Mouse (Mus musculus) embryonic facial prominence, embryonic 14.5 days (tissue): ENCODE results near the gene Tnfaip2. TPM values are rescaled to one million over a fixed set of nuclear protein-coding genes. Genes with fewer than 3 reads are reported as not detected.

Experiments
- ATAC-seq: fragments of 200-750 bp; cut with Nextera tagmentation; 2 replicates; pipeline ENCODE4 v1.8.0; 2017; ENCODE audit warnings: low read depth, moderate number of reproducible peaks, moderate TSS enrichment
- DNase-seq: peaks from one replicate; pipeline ENCODE4 v3.0.0-alpha.2; 2015; ENCODE audit warnings: low spot score
- H3K27ac ChIP-seq: fragments of 300-500 bp; sonication (generic); replicated peaks from 2 replicates; pipeline ENCODE4 v1.5.1; 2014; ENCODE audit warnings: low read depth, mild to moderate bottlenecking, low read length, moderate library complexity
- H3K27me3 ChIP-seq: fragments of 300-500 bp; sonication (generic); replicated peaks from 2 replicates; pipeline ENCODE4 v1.6.1; 2014; ENCODE audit warnings: low read length; ENCODE audit not compliant: control insufficient read depth, insufficient read depth
- H3K36me3 ChIP-seq: fragments of 300-500 bp; sonication (generic); 2 replicates; pipeline ENCODE4 v1.6.1; 2014; ENCODE audit warnings: low read length, mixed read lengths; ENCODE audit not compliant: control insufficient read depth, insufficient read depth
- H3K4me1 ChIP-seq: fragments of 300-500 bp; sonication (generic); 2 replicates; pipeline ENCODE4 v1.6.1; 2014; ENCODE audit warnings: antibody characterized with exemption, low read length; ENCODE audit not compliant: control insufficient read depth, insufficient read depth
- H3K4me2 ChIP-seq: fragments of 300-500 bp; sonication (generic); 2 replicates; pipeline ENCODE4 v1.6.1; 2014; ENCODE audit warnings: low read depth, mild to moderate bottlenecking, low read length, moderate library complexity, mixed read lengths
- H3K4me3 ChIP-seq: fragments of 300-500 bp; sonication (generic); 2 replicates; pipeline ENCODE4 v1.5.1; 2014; ENCODE audit warnings: low read depth, mild to moderate bottlenecking, low read length
- H3K9ac ChIP-seq: fragments of 300-500 bp; sonication (generic); 2 replicates; pipeline ENCODE4 v1.6.1; 2014; ENCODE audit warnings: low read depth, mild to moderate bottlenecking, low read length, moderate library complexity, mixed read lengths
- H3K9me3 ChIP-seq: fragments of 300-500 bp; sonication (generic); 2 replicates; pipeline ENCODE4 v1.6.1; 2016; ENCODE audit warnings: low read length; ENCODE audit not compliant: control insufficient read depth
- WGBS: fragments of 180-500 bp; shearing (Covaris S2); extraction: QIAGEN DNeasy Blood & Tissue Kit; methylation state at CpG from one replicate; pipeline ENCODE4 v1.1.7; 2014; 5-methylcytosine and 5-hydroxymethylcytosine counted together
- polyA plus RNA-seq: library from polyadenylated mRNA; unstranded; fragments of >200 nt; fragmentation: Nextera tagmentation; extraction: Ambion mirVana; gene quantifications from 2 replicates; pipeline ENCODE4 v1.2.1, GENCODE M21; 2014

Tnfaip2 gene
- polyA plus RNA-seq, 1 experiment from 2014 or later = 11.7 TPM

- peak overlapping the region; percentile 57 for H3K4me2 ChIP-seq
- peak overlapping the region; percentile 28 for H3K4me3 ChIP-seq
- DNase-seq (peak; percentile 54), ATAC-seq (peak; percentile 24; the same call in 1 of the 2 replicates)
- H3K9ac ChIP-seq = peak overlapping the region; percentile 59
- no peaks in the 10 kb centered on the region for H3K36me3 ChIP-seq
- no peaks in the 10 kb centered on the region for H3K9me3 ChIP-seq
- 15% methylated on average over 12 of the region's 12 CpGs for WGBS
- peak overlapping the region; percentile 53 for H3K27ac ChIP-seq
- H3K4me1 ChIP-seq = peaks cover 22% of the 10 kb centered on the region
- H3K27me3 ChIP-seq = peaks cover 2% of the 10 kb centered on the region
These were observed 29.5 kb upstream of the Tnfaip2 start for GRCm38 (mm10) chr12:111412581-111413284.

GRCm38 (mm10) chr12:111413300-111413699 is 29.0 kb upstream of the Tnfaip2 start:
- Histone ChIP-seq H3K4me1 (peaks cover 27% of the 10 kb centered on the region), H3K4me3 (peak overlapping the region; percentile 28), H3K27ac (peak overlapping the region; percentile 53), H3K9ac (peak overlapping the region; percentile 59), H3K36me3 (no peaks in the 10 kb centered on the region), H3K27me3 (no peaks in the 10 kb centered on the region; the same call in none of the 2 replicates), H3K9me3 (no peaks in the 10 kb centered on the region), H3K4me2 (peak overlapping the region; percentile 57)
- DNase-seq (peak; percentile 92), ATAC-seq (peak; percentile 85)
- 0% methylated on average over 21 of the region's 21 CpGs for WGBS

- H3K36me3 ChIP-seq = no peaks in the 10 kb centered on the region
- H3K4me2 ChIP-seq = peak within 1 kb of the TSS; percentile 67
- H3K4me3 ChIP-seq = peak within 1 kb of the TSS; percentile 29
- no peaks in the 10 kb centered on the region for H3K9me3 ChIP-seq
- peak within 1 kb of the TSS; percentile 52 for H3K9ac ChIP-seq
- H3K27ac ChIP-seq = 0 out of 2 replicates have a peak within 1 kb of the TSS, but pooled peaks have one; percentile 18
- DNase-seq (peak; percentile 66), ATAC-seq (peak; percentile 63)
- peaks cover 10% of the 10 kb centered on the region for H3K27me3 ChIP-seq
- 3% methylated on average over 16 of the region's 17 CpGs for WGBS
- H3K4me1 ChIP-seq = peaks cover 26% of the 10 kb centered on the region
These were observed 25.1 kb upstream of the Tnfaip2 start, which contains the start of gene Exoc3l4 for GRCm38 (mm10) chr12:111416921-111417779. TSS of gene Exoc3l4 (plus strand) at chr12:111417017.

GRCm38 (mm10) chr12:111419918-111420317 is 22.4 kb upstream of the Tnfaip2 start:
- Histone ChIP-seq H3K9me3 (no peaks in the 10 kb centered on the region), H3K4me2 (no peak overlapping the region), H3K4me3 (no peak overlapping the region), H3K9ac (no peak overlapping the region), H3K27me3 (peaks cover 38% of the 10 kb centered on the region), H3K27ac (no peak overlapping the region), H3K4me1 (peaks cover 15% of the 10 kb centered on the region), H3K36me3 (no peaks in the 10 kb centered on the region)
- DNase-seq (no peak), ATAC-seq (no peak)
- 67% methylated on average over 5 of the region's 5 CpGs for WGBS

- no peak overlapping the region for H3K4me3 ChIP-seq
- H3K9me3 ChIP-seq = no peaks in the 10 kb centered on the region
- H3K4me2 ChIP-seq = no peak overlapping the region
- no peaks in the 10 kb centered on the region for H3K36me3 ChIP-seq
- DNase-seq (peak; percentile 74), ATAC-seq (peak; percentile 6; the same call in 1 of the 2 replicates)
- peaks cover 48% of the 10 kb centered on the region for H3K27me3 ChIP-seq
- H3K9ac ChIP-seq = no peak overlapping the region
- WGBS = 38% methylated on average over 7 of the region's 7 CpGs
- H3K27ac ChIP-seq = no peak overlapping the region; the same call in 1 of the 2 replicates
- peaks cover 19% of the 10 kb centered on the region for H3K4me1 ChIP-seq
These were observed 21.1 kb upstream of the Tnfaip2 start for GRCm38 (mm10) chr12:111420946-111421709.

- no peak overlapping the region for H3K4me2 ChIP-seq
- no peak overlapping the region for H3K4me3 ChIP-seq
- peaks cover 19% of the 10 kb centered on the region for H3K4me1 ChIP-seq
- no peaks in the 10 kb centered on the region for H3K36me3 ChIP-seq
- 46% methylated on average over 5 of the region's 5 CpGs for WGBS
- no peak overlapping the region for H3K27ac ChIP-seq
- no peak for ATAC-seq
- no peak for DNase-seq
- H3K9ac ChIP-seq = no peak overlapping the region
- H3K9me3 ChIP-seq = no peaks in the 10 kb centered on the region
- peaks cover 55% of the 10 kb centered on the region for H3K27me3 ChIP-seq
These were observed 19.4 kb upstream of the Tnfaip2 start for GRCm38 (mm10) chr12:111422852-111423251.

GRCm38 (mm10) chr12:111423570-111424129 is 18.6 kb upstream of the Tnfaip2 start:
- Histone ChIP-seq H3K4me2 (peak overlapping the region; percentile 51), H3K36me3 (no peaks in the 10 kb centered on the region), H3K9ac (no peak overlapping the region), H3K4me1 (peaks cover 23% of the 10 kb centered on the region), H3K4me3 (peak overlapping the region; percentile 31), H3K9me3 (no peaks in the 10 kb centered on the region), H3K27me3 (peaks cover 61% of the 10 kb centered on the region), H3K27ac (no peak overlapping the region)
- ATAC-seq = no peak
- WGBS = 9% methylated on average over 36 of the region's 43 CpGs
- no peak for DNase-seq

GRCm38 (mm10) chr12:111424547-111424946 is 17.7 kb upstream of the Tnfaip2 start:
- H3K9me3 ChIP-seq = no peaks in the 10 kb centered on the region
- no peak for DNase-seq
- no peak overlapping the region for H3K27ac ChIP-seq
- ATAC-seq = no peak
- H3K9ac ChIP-seq = no peak overlapping the region
- no peak overlapping the region for H3K4me2 ChIP-seq
- no peak overlapping the region for H3K4me3 ChIP-seq
- 32% methylated on average over 9 of the region's 9 CpGs for WGBS
- no peaks in the 10 kb centered on the region for H3K36me3 ChIP-seq
- H3K4me1 ChIP-seq = peaks cover 31% of the 10 kb centered on the region
- peaks cover 66% of the 10 kb centered on the region for H3K27me3 ChIP-seq
